11 mouse cellular contexts compared by ENCODE assay signal in the genomic region with DNA sequence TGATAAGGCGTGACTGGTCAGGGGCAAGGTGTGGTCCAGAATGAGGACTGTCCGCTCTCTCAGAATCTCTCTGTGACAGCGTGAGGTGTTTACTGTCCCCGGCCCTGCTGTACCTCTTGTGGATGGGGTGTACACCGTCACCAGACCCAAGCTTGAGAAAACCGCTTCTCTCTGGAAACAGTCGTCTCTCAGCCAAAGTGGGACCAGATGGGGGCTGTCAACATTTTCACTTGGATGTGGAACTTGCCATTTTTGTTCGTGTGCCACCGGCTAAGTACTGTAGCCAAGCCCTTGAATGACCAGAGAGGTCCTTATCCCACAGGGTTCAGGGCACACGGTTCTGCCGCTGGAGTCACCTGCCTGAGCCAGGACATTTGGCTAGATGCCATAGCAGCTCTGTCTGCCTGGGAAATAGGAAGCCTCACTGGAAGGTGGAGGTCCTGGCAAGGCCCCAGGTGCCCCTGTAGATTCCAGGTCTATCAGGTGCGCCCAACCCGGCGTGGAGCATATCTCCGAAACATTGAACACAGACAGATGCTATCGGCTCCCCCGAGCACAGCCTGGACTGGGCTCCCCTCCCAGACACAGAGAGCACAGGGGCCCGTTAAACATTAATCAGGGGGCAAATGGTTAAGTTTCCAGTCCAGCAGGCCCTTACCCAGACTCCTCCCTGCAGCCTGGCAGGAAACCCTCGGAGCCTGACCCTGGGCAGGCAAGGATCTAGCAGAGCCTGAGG. TPM values are rescaled to one million over a fixed set of nuclear protein-coding genes. Genes with fewer than 3 reads are reported as not detected.
DNase-seq lines count a peak whose midpoint lies in the region; ATAC-seq and TF ChIP-seq lines count a peak whose summit lies in the region.
"Had no signal": no experiment of that assay in that cellular context is flagged by ENCODE, and none has a peak within 500 bp of the region (broad histone marks: within the 10 kb centered on the region; RNA-seq: fewer than 3 reads in every experiment).

No protein-coding gene starts in this region.

- TF ChIP-seq CTCF in thymus, adult 2 months (IDR thresholded peaks at IDR 0.05; ENCODE audit: borderline replicate concordance, control insufficient read depth, extremely low read depth, insufficient read depth, low read length, poor library complexity): no peak

- TF ChIP-seq POLR2A in thymus, adult 2 months (IDR thresholded peaks at IDR 0.05; ENCODE audit: control insufficient read depth, extremely low read depth, insufficient read depth, low read length, poor library complexity): no peak

- H3K27ac ChIP-seq in kidney, embryonic 15.5 days: peak overlapping the region; percentile 78
- H3K27ac ChIP-seq in liver, embryonic 13.5 days: no peak overlapping the region; the same call in 1 of the 2 replicates
- H3K27ac ChIP-seq in hindbrain, embryonic 11.5 days (ENCODE audit: low read depth, low read length): no peak overlapping the region
- H3K27ac ChIP-seq in thymus, adult 2 months (ENCODE audit: control insufficient read depth, insufficient read depth, low read length): no peak overlapping the region
- H3K27ac ChIP-seq: hindbrain, embryonic 15.5 days had no signal

- peaks cover 66% of the 10 kb centered on the region for H3K27me3 ChIP-seq in kidney, embryonic 15.5 days
- 0 out of 2 replicates have a peak, but pooled peaks cover 7% of the 10 kb centered on the region for H3K27me3 ChIP-seq in liver, embryonic 13.5 days
- no peaks in the 10 kb centered on the region for H3K27me3 ChIP-seq in hindbrain, embryonic 11.5 days (ENCODE audit: control insufficient read depth, insufficient read depth, low read length)
- no peaks in the 10 kb centered on the region for H3K27me3 ChIP-seq in thymus, adult 2 months (ENCODE audit: control insufficient read depth, insufficient read depth, low read length)
- H3K27me3 ChIP-seq: hindbrain, embryonic 15.5 days had no signal

- 57% methylated on average over 19 of the region's 19 CpGs for WGBS in kidney, embryonic 15.5 days
- WGBS in liver, embryonic 13.5 days (ENCODE audit: insufficient replicate concordance): 61% methylated on average over 19 of the region's 19 CpGs
- 70% methylated on average over 19 of the region's 19 CpGs for WGBS in hindbrain, embryonic 11.5 days
- WGBS in thymus, adult 2 months: 86% methylated on average over 19 of the region's 19 CpGs

- no peak overlapping the region for H3K4me3 ChIP-seq in kidney, embryonic 15.5 days (replicated peaks)
- no peak overlapping the region for H3K4me3 ChIP-seq in liver, embryonic 13.5 days (replicated peaks)
- no peak overlapping the region for H3K4me3 ChIP-seq in hindbrain, embryonic 11.5 days (ENCODE audit: low read depth, low read length)
- no peak overlapping the region for H3K4me3 ChIP-seq in thymus, adult 2 months (ENCODE audit: control insufficient read depth, insufficient read depth, low read length)
- H3K4me3 ChIP-seq: hindbrain, embryonic 15.5 days had no signal

- DNase-seq in testis, postnatal 14 days (ENCODE audit: low spot score): peak; percentile 40
- DNase-seq in testis, postnatal 10 days (ENCODE audit: low spot score): no peak
- DNase-seq in liver, embryonic 13.5 days: no peak
- DNase-seq in yolk sac, embryonic 10.5 days (ENCODE audit: low spot score): peak; percentile 75
- DNase-seq in hindbrain, embryonic 11.5 days (ENCODE audit: low spot score): no peak
- no peak for DNase-seq in thymus, adult 2 months
- DNase-seq: gastrocnemius, postnatal 14 days; thymus, postnatal 14 days had no signal

- peak; percentile 81 for ATAC-seq in kidney, embryonic 15.5 days (replicated peaks; ENCODE audit: low FRiP score)
- ATAC-seq in liver, embryonic 13.5 days (ENCODE audit: low read depth): peak; percentile 63
- no peak for ATAC-seq in hindbrain, embryonic 11.5 days (ENCODE audit: low FRiP score)

- H3K9me3 ChIP-seq in kidney, embryonic 15.5 days (replicated peaks): no peaks in the 10 kb centered on the region
- H3K9me3 ChIP-seq in liver, embryonic 13.5 days (replicated peaks): no peaks in the 10 kb centered on the region
- H3K9me3 ChIP-seq in hindbrain, embryonic 11.5 days (ENCODE audit: control insufficient read depth, low read length): no peaks in the 10 kb centered on the region
- H3K9me3 ChIP-seq: hindbrain, embryonic 15.5 days had no signal

- no peaks in the 10 kb centered on the region for H3K36me3 ChIP-seq in kidney, embryonic 15.5 days
- H3K36me3 ChIP-seq in liver, embryonic 13.5 days: no peaks in the 10 kb centered on the region
- H3K36me3 ChIP-seq in hindbrain, embryonic 11.5 days (ENCODE audit: control insufficient read depth, insufficient read depth, low read length): no peaks in the 10 kb centered on the region
- H3K36me3 ChIP-seq in thymus, adult 2 months (ENCODE audit: control insufficient read depth, insufficient read depth, low read length): no peaks in the 10 kb centered on the region
- H3K36me3 ChIP-seq: hindbrain, embryonic 15.5 days had no signal

- H3K4me1 ChIP-seq in kidney, embryonic 15.5 days: peaks cover 55% of the 10 kb centered on the region
- peaks cover 8% of the 10 kb centered on the region; the same call in 1 of the 2 replicates for H3K4me1 ChIP-seq in liver, embryonic 13.5 days (replicated peaks)
- H3K4me1 ChIP-seq in hindbrain, embryonic 11.5 days (replicated peaks; ENCODE audit: control insufficient read depth, insufficient read depth, low read length): no peaks in the 10 kb centered on the region
- H3K4me1 ChIP-seq in thymus, adult 2 months (replicated peaks; ENCODE audit: control insufficient read depth, insufficient read depth, low read length): peaks cover 3% of the 10 kb centered on the region; the same call in 1 of the 2 replicates
- H3K4me1 ChIP-seq: hindbrain, embryonic 15.5 days had no signal

- H3K4me2 ChIP-seq in kidney, embryonic 15.5 days: peak overlapping the region; percentile 29
- H3K4me2 ChIP-seq in liver, embryonic 13.5 days: peak overlapping the region; percentile 23; the same call in 1 of the 2 replicates
- H3K4me2 ChIP-seq in hindbrain, embryonic 11.5 days (replicated peaks; ENCODE audit: low read depth, low read length): no peak overlapping the region
- H3K4me2 ChIP-seq: hindbrain, embryonic 15.5 days had no signal

- no peak overlapping the region for H3K9ac ChIP-seq in kidney, embryonic 15.5 days
- H3K9ac ChIP-seq in liver, embryonic 13.5 days: no peak overlapping the region
- no peak overlapping the region for H3K9ac ChIP-seq in hindbrain, embryonic 11.5 days (ENCODE audit: low read depth, low read length)
- H3K9ac ChIP-seq: hindbrain, embryonic 15.5 days had no signal

RNA-seq across cellular contexts. Expression of gene Wnt9b, which starts 14.4 kb away (rescaled TPM):
- 7.2 and 7.7 TPM in 2 replicates for polyA plus RNA-seq in kidney, embryonic 15.5 days (2015; fragmentation: Nextera tagmentation; extraction: Ambion mirVana)
- polyA plus RNA-seq in liver, embryonic 13.5 days (2015; fragmentation: Nextera tagmentation; extraction: Ambion mirVana): 0.02 TPM in 1 of 2 replicates, not detected in the other
- 0.36 and 0.39 TPM in 2 replicates for polyA plus RNA-seq in hindbrain, embryonic 11.5 days (2014; fragmentation: Nextera tagmentation; extraction: Ambion mirVana)
- polyA plus RNA-seq in thymus, adult 2 months (2012; rRNA removed): 0.13 and 0.15 TPM in 2 replicates

RNA-seq across cellular contexts. Expression of gene Gosr2, which starts 37.5 kb away (rescaled TPM):
- 80.4 and 83.9 TPM in 2 replicates for polyA plus RNA-seq in kidney, embryonic 15.5 days (2015; fragmentation: Nextera tagmentation; extraction: Ambion mirVana)
- 43.2 and 51.4 TPM in 2 replicates for polyA plus RNA-seq in liver, embryonic 13.5 days (2015; fragmentation: Nextera tagmentation; extraction: Ambion mirVana)
- 75.2 and 91.3 TPM in 2 replicates for polyA plus RNA-seq in hindbrain, embryonic 11.5 days (2014; fragmentation: Nextera tagmentation; extraction: Ambion mirVana)
- 99.8 and 101 TPM in 2 replicates for polyA plus RNA-seq in thymus, adult 2 months (2012; rRNA removed)

RNA-seq across cellular contexts. Expression of gene Wnt3, which starts 38.7 kb away (rescaled TPM):
- polyA plus RNA-seq in kidney, embryonic 15.5 days (2015; fragmentation: Nextera tagmentation; extraction: Ambion mirVana): 0.19 and 0.21 TPM in 2 replicates
- 0.05 and 0.10 TPM in 2 replicates for polyA plus RNA-seq in liver, embryonic 13.5 days (2015; fragmentation: Nextera tagmentation; extraction: Ambion mirVana)
- 9.8 and 10.8 TPM in 2 replicates for polyA plus RNA-seq in hindbrain, embryonic 11.5 days (2014; fragmentation: Nextera tagmentation; extraction: Ambion mirVana)
- polyA plus RNA-seq in thymus, adult 2 months (2012; rRNA removed): 0.33 and 0.43 TPM in 2 replicates
- polyA plus RNA-seq: heart, embryonic 14.5 days had no signal

Comparison
In these comparisons a context has a peak if more than half of its experiments do, and no peak if none do; other contexts are left out.
1. DNase-seq: peak in testis, postnatal 14 days (single experiment) and yolk sac, embryonic 10.5 days (single experiment); none in testis, postnatal 10 days (single experiment), liver, embryonic 13.5 days (single experiment), hindbrain, embryonic 11.5 days (single experiment) and thymus, adult 2 months (single experiment).